Mouse (Mus musculus) gastrocnemius, postnatal 14 days (tissue): ENCODE results near the gene Commd7. TPM values are rescaled to one million over a fixed set of nuclear protein-coding genes. Genes with fewer than 3 reads are reported as not detected.

Experiments used
- DNase-seq: peaks from one replicate; pipeline ENCODE4 v3.0.0; 2021; ENCODE audit warnings: mixed read lengths
- intact Hi-C: fragments of 180-260 bp; cut with DNase I; formaldehyde crosslinking; loops from one replicate; pipeline ENCODE4 v1.15.1; 2025; ENCODE audit warnings: low total_unique reads
- total RNA-seq, 2 experiments: library from RNA; stranded (reverse); gene quantifications; 2 replicates each; pipeline ENCODE4 v1.2.3; 2021

Commd7 gene
- total RNA-seq, 2 experiments from 2014 or later = 10.5 to 13.7 TPM

GRCm38 (mm10) chr2:153597014-153597413, 35.6 kb downstream of the Commd7 start:
- intact Hi-C loops = no loop called here

GRCm38 (mm10) chr2:153594998-153595397, 37.6 kb downstream of the Commd7 start:
- intact Hi-C loops = no loop called here
- DNase-seq = no peak

More at GRCm38 (mm10) chr2:153597014-153597413, 35.6 kb downstream of the Commd7 start:
- no peak for DNase-seq

- intact Hi-C loops = no loop called here
- DNase-seq = no peak
Measured at GRCm38 (mm10) chr2:153593186-153593585, 39.4 kb downstream of the Commd7 start.

GRCm38 (mm10) chr2:153592056-153593014, 40.2 kb downstream of the Commd7 start:
- no peak for DNase-seq
- intact Hi-C loops = no loop called here

GRCm38 (mm10) chr2:153586515-153587174, 45.9 kb downstream of the Commd7 start:
- peak; percentile 82 for DNase-seq
- intact Hi-C loops = loop anchor here (1.0 to 10.0 kb wide), 2 partner anchors 107 to 442 kb away; no protein-coding TSS in a partner anchor

- intact Hi-C loops = loop anchor here (1.0 to 10.0 kb wide), 2 partner anchors 107 to 441 kb away; no protein-coding TSS in a partner anchor
- DNase-seq = no peak
Measured at GRCm38 (mm10) chr2:153585981-153586380, 46.6 kb downstream of the Commd7 start.

GRCm38 (mm10) chr2:153584396-153584795, 48.2 kb downstream of the Commd7 start:
- no peak for DNase-seq
- intact Hi-C loops = loop anchor here (10.0 kb wide), 1 partner anchor 440 kb away; no protein-coding TSS in a partner anchor

GRCm38 (mm10) chr2:153583641-153584049, 48.9 kb downstream of the Commd7 start:
- DNase-seq = no peak
- intact Hi-C loops = loop anchor here (10.0 kb wide), 1 partner anchor 439 kb away; no protein-coding TSS in a partner anchor

GRCm38 (mm10) chr2:153582876-153583585, 49.5 kb downstream of the Commd7 start:
- intact Hi-C loops = loop anchor here (10.0 kb wide), 1 partner anchor 438 kb away; no protein-coding TSS in a partner anchor
- DNase-seq = no peak

- intact Hi-C loops = loop anchor here (10.0 kb wide), 1 partner anchor 437 kb away; no protein-coding TSS in a partner anchor
- no peak for DNase-seq
Measured at GRCm38 (mm10) chr2:153581416-153581815, 51.2 kb downstream of the Commd7 start.

- intact Hi-C loops = loop anchor here (10.0 kb wide), 1 partner anchor 436 kb away; no protein-coding TSS in a partner anchor
- no peak for DNase-seq
Measured at GRCm38 (mm10) chr2:153580458-153580985, 52.1 kb downstream of the Commd7 start.

- intact Hi-C loops = loop anchor here (10.0 kb wide), 1 partner anchor 435 kb away; no protein-coding TSS in a partner anchor
Measured at GRCm38 (mm10) chr2:153580042-153580441, 52.5 kb downstream of the Commd7 start.

GRCm38 (mm10) chr2:153577122-153577521, 55.5 kb downstream of the Commd7 start:
- intact Hi-C loops = no loop called here
- DNase-seq = no peak

More at GRCm38 (mm10) chr2:153580042-153580441, 52.5 kb downstream of the Commd7 start:
- DNase-seq = no peak

GRCm38 (mm10) chr2:153576150-153576549, 56.4 kb downstream of the Commd7 start:
- intact Hi-C loops = no loop called here

GRCm38 (mm10) chr2:153575554-153575953, 57.0 kb downstream of the Commd7 start:
- no peak for DNase-seq
- intact Hi-C loops = no loop called here

More at GRCm38 (mm10) chr2:153576150-153576549, 56.4 kb downstream of the Commd7 start:
- no peak for DNase-seq

GRCm38 (mm10) chr2:153573101-153573500, 59.5 kb downstream of the Commd7 start:
- intact Hi-C loops = no loop called here
- DNase-seq = no peak

- intact Hi-C loops = no loop called here
- no peak for DNase-seq
Measured at GRCm38 (mm10) chr2:153568541-153568940, 64.0 kb downstream of the Commd7 start.

- no peak for DNase-seq
- intact Hi-C loops = no loop called here
Measured at GRCm38 (mm10) chr2:153568013-153568412, 64.6 kb downstream of the Commd7 start.
